Mouse (Mus musculus): Measurements from ENCODE around the gene Plxnb1. TPM values are rescaled to one million over a fixed set of nuclear protein-coding genes. Genes with fewer than 3 reads are reported as not detected.

The Plxnb1 gene
- polyA plus RNA-seq, 1 experiment: not detected

DNA sequence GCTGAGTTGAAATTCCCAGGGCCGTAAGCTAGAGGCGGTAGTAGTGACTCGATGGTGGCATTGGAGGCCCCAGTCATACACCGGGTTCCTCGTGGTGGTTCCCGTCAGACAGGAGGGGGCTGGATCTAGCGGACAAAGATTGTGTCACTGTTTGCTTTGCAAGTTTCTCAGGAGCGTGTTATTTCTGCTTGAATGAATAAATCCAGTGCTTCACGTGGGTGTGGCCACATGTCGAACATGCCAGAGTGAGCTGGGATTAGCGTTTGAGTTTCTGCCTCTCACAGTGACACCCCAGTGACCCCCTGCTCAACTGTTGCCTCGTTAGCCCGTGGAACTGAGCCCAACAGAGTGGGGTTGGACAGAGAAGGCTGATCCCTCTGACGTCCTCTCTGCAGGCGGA, 4.7 kb upstream of the Plxnb1 start:
- Histone ChIP-seq H3K4me3 (ENCODE audit: insufficient read depth, low read depth, low read length) (no peak overlapping the region), H3K4me1 (ENCODE audit: control insufficient read depth, insufficient read depth, insufficient read length, low read length) (no peaks in the 10 kb centered on the region; the same call in 1 of the 2 replicates), H3K27ac (replicated peaks; ENCODE audit: low read depth, low read length) (no peak overlapping the region)

DNA sequence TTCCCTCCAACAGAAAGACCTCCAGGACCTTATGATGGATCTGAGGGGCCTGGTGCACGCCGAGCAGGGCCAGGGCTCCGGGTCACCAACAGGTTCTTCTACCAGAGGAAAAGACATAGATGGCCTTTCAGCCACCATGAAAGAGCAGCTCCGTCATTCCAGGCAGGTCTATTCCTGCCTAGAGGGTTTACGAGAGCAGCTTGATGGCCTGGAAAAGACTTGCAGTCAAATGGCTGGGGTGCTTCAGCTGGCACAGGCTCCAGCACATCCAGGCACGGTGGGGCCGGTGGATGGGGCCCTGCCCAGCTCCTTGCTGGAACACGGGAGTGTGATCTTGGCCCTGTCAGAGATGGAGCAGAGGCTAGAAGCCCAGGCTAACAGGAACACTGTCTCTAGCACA, 3.4 kb upstream of the Plxnb1 start:
- no peak overlapping the region for H3K4me3 ChIP-seq (ENCODE audit: insufficient read depth, low read depth, low read length)
- no peak overlapping the region for H3K27ac ChIP-seq (replicated peaks; ENCODE audit: low read depth, low read length)
- H3K4me1 ChIP-seq (ENCODE audit: control insufficient read depth, insufficient read depth, insufficient read length, low read length): no peaks in the 10 kb centered on the region; the same call in 1 of the 2 replicates

GRCm38 (mm10) chr9:109092799-109093198, 2.4 kb upstream of the Plxnb1 start:
- Histone ChIP-seq H3K4me3 (ENCODE audit: insufficient read depth, low read depth, low read length) (no peak overlapping the region), H3K27ac (replicated peaks; ENCODE audit: low read depth, low read length) (no peak overlapping the region), H3K4me1 (ENCODE audit: control insufficient read depth, insufficient read depth, insufficient read length, low read length) (no peaks in the 10 kb centered on the region)

DNA sequence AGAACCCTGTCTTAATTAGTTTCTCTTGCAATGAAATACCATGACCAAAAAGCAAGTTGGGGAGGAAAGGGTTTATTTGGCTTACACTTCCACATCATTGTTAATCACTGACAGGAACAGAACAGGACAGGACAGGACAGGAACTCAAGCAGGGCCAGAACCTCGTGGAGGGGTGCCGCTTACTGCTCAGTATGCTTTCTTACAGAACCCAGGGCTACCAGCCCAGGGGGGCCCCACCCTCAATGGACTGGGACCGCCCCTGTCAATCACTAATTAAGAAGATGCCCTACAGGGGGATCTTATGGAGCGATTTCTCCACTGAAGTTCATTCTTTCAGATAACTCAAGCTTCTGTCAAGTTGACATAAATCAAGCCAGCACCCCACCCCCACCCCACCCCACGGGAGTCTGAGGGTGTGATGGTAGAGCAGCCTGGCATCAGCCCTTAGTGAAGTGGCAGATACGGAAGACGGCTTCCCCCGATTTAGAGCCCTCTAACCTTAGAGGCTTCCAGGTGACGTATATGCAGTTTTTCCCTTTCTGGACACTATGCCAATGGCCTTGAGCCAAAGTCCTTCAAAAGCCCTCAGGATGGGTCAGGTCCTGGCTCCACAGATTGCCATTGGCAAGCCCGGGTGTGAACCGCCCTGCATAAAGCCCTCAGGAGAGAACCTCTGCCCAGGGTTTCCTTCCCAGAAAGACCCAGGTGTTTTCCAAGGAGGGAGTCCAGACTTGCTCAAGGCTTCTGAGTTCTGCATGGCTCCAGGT, 1.2 kb upstream of the Plxnb1 start:
- H3K4me3 ChIP-seq (ENCODE audit: insufficient read depth, low read depth, low read length): no peak overlapping the region
- no peak overlapping the region for H3K27ac ChIP-seq (replicated peaks; ENCODE audit: low read depth, low read length)
- H3K4me1 ChIP-seq (ENCODE audit: control insufficient read depth, insufficient read depth, insufficient read length, low read length): no peaks in the 10 kb centered on the region

DNA sequence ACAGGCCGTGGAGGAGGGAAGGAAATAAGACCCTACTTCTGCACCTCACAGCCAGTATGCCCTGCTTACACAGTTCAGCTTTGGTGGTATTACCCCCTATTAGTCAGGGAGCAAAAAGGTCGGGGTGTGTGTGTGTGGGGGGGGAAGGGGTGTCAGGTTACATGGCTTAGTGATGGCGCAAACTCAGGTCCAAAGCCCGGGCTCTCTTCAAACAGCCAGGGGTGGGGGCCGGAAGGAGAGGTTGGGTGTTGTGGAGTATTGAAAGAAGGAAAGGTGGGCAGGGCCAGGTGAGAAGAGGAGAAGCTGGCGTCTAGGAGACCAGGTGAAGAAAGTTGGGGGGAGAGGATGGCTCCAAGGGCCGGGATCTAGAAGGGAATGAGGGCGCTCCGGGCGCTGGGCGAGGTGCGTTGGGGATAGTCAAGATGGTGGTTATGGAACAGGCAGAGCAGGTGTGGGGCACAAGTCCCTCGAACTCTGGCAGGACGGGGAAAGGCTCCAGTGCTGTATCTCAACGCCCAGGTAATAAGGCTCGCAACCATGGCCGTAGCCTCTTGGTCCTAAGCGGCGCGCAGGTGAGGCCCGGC, 544 bp upstream of the Plxnb1 start:
- H3K4me1 ChIP-seq (ENCODE audit: control insufficient read depth, insufficient read depth, insufficient read length, low read length): no peaks in the 10 kb centered on the region
- no peak overlapping the region for H3K27ac ChIP-seq (replicated peaks; ENCODE audit: low read depth, low read length)
- peak overlapping the region; percentile 65 for H3K4me3 ChIP-seq (ENCODE audit: insufficient read depth, low read depth, low read length)

- Histone ChIP-seq H3K27ac (replicated peaks; ENCODE audit: low read depth, low read length) (no peak overlapping the region), H3K4me3 (ENCODE audit: insufficient read depth, low read depth, low read length) (peak overlapping the region; percentile 65)
Observed at GRCm38 (mm10) chr9:109096251-109096661, 1.1 kb downstream of the Plxnb1 start.

DNA sequence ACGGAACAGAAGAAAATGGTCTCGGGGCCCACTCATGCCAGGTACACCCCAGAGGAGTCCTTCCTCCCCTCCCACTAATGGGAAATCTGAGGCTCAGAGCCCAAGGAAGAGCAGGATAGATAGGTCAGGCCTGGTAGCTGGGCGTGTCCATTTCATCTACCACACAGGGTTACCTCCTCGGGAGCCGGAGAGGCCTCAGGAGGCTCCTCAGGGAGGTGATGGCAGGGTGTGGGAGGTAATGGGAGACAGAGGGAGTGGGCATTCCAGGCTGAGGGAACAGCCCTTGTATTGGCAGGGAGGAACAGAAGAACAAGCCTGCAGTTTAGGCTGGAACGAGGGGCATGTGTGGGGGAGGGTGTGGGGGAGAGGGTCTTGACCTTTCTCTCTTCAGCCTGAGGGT, 1.7 kb downstream of the Plxnb1 start:
- Histone ChIP-seq H3K4me3 (ENCODE audit: insufficient read depth, low read depth, low read length) (no peak overlapping the region; the same call in 1 of the 2 replicates), H3K4me1 (ENCODE audit: control insufficient read depth, insufficient read depth, insufficient read length, low read length) (no peaks in the 10 kb centered on the region), H3K27ac (replicated peaks; ENCODE audit: low read depth, low read length) (no peak overlapping the region)

More at GRCm38 (mm10) chr9:109096251-109096661, 1.1 kb downstream of the Plxnb1 start:
- H3K4me1 ChIP-seq (ENCODE audit: control insufficient read depth, insufficient read depth, insufficient read length, low read length): no peaks in the 10 kb centered on the region

DNA sequence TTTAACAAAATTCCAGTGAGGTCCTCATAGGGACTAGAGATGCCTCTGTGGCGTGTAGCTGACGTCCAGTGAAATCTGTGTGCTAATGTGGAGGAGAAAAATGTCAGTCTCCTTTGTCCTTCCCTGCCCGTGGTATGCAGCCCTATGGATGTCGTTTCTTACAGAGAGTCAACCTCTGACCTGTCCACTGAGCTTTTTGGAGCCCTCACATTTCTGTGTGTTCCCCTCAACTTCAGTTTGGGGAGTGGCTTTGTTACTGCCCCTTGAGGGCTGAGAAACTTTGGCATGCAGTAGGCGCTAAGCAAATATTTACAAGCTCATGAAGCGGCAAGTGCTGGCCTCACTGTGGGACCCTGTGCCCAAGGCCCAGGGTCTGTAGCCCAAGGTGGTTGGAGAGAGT, 2.1 kb downstream of the Plxnb1 start:
- no peak overlapping the region for H3K4me3 ChIP-seq (ENCODE audit: insufficient read depth, low read depth, low read length)
- no peak overlapping the region for H3K27ac ChIP-seq (replicated peaks; ENCODE audit: low read depth, low read length)
- H3K4me1 ChIP-seq (ENCODE audit: control insufficient read depth, insufficient read depth, insufficient read length, low read length): no peaks in the 10 kb centered on the region

DNA sequence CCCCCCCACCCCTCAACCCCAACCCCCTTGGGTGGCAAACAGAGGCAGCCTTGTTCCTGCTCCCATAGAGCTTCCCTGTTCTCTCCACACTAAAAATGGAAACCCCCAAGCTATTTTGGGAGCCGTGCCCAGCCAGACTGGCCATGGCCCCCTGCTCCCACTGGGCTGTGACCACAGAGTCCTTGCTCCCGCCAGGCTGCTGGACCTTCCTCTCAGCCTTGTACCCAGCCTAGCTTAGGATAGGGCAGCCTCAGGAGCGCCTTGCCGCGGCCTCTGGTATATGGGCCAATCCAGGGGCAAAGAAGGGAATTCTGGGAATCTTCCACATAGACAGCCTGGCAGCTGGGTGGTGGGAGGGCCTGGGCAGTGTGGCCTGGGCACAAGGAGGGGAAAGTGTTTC, 2.6 kb downstream of the Plxnb1 start:
- H3K4me1 ChIP-seq (ENCODE audit: control insufficient read depth, insufficient read depth, insufficient read length, low read length): no peaks in the 10 kb centered on the region
- no peak overlapping the region for H3K4me3 ChIP-seq (ENCODE audit: insufficient read depth, low read depth, low read length)
- no peak overlapping the region for H3K27ac ChIP-seq (replicated peaks; ENCODE audit: low read depth, low read length)

GRCm38 (mm10) chr9:109098366-109098765, 3.2 kb downstream of the Plxnb1 start:
- H3K27ac ChIP-seq (replicated peaks; ENCODE audit: low read depth, low read length): no peak overlapping the region
- no peaks in the 10 kb centered on the region for H3K4me1 ChIP-seq (ENCODE audit: control insufficient read depth, insufficient read depth, insufficient read length, low read length)
- no peak overlapping the region for H3K4me3 ChIP-seq (ENCODE audit: insufficient read depth, low read depth, low read length)

GRCm38 (mm10) chr9:109098969-109099368, 3.8 kb downstream of the Plxnb1 start:
- Histone ChIP-seq H3K4me1 (ENCODE audit: control insufficient read depth, insufficient read depth, insufficient read length, low read length) (no peaks in the 10 kb centered on the region), H3K4me3 (ENCODE audit: insufficient read depth, low read depth, low read length) (no peak overlapping the region), H3K27ac (replicated peaks; ENCODE audit: low read depth, low read length) (no peak overlapping the region)

- Histone ChIP-seq H3K4me1 (ENCODE audit: control insufficient read depth, insufficient read depth, insufficient read length, low read length) (no peaks in the 10 kb centered on the region), H3K27ac (replicated peaks; ENCODE audit: low read depth, low read length) (no peak overlapping the region), H3K4me3 (ENCODE audit: insufficient read depth, low read depth, low read length) (no peak overlapping the region)
Observed at GRCm38 (mm10) chr9:109100307-109100928, 5.2 kb downstream of the Plxnb1 start.

DNA sequence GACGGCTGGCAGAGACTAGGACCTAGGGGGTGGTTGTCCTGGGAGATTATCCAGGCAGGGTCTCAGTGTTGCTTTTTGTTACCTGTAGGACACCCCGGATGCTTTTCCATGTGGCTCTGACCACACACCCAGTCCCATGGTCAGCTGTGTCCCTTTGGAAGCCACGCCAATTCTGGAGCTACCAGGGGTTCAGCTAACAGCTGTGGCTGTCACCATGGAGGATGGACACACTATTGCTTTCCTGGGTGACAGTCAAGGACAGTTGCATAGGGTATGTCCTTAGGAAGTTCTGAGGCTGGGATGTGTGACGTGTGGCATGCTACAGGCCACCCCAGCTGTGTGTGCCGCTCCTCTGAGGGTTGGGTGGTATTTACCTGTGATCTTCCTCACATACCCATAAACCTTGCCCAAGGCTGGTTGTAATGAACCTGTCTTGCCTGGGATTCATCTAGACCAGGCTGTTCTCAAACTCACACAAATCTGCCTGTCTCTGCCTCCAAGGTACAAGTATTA, 6.8 kb downstream of the Plxnb1 start:
- Histone ChIP-seq H3K4me1 (ENCODE audit: control insufficient read depth, insufficient read depth, insufficient read length, low read length) (no peaks in the 10 kb centered on the region), H3K4me3 (ENCODE audit: insufficient read depth, low read depth, low read length) (no peak overlapping the region), H3K27ac (replicated peaks; ENCODE audit: low read depth, low read length) (no peak overlapping the region)

DNA sequence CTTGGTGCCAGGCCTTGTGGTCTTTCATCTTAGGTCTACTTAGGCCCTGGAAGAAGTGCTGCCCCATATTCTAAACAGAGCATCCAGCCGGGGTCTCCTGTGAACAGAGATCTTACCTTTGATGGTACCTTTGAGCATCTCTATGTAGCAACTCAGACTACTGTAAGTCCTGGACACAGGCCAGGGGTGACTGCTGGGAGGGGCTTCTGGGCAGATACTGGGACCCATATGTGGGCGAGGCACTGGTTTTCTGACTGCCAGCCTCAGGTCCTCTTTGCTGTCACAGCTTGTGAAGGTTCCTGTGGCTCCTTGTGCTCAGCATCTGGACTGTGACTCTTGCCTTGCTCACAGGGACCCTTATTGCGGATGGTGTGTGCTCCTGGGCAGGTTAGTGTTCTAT, 7.4 kb downstream of the Plxnb1 start:
- H3K27ac ChIP-seq (replicated peaks; ENCODE audit: low read depth, low read length): no peak overlapping the region
- H3K4me1 ChIP-seq (ENCODE audit: control insufficient read depth, insufficient read depth, insufficient read length, low read length): no peaks in the 10 kb centered on the region
- H3K4me3 ChIP-seq (ENCODE audit: insufficient read depth, low read depth, low read length): no peak overlapping the region

DNA sequence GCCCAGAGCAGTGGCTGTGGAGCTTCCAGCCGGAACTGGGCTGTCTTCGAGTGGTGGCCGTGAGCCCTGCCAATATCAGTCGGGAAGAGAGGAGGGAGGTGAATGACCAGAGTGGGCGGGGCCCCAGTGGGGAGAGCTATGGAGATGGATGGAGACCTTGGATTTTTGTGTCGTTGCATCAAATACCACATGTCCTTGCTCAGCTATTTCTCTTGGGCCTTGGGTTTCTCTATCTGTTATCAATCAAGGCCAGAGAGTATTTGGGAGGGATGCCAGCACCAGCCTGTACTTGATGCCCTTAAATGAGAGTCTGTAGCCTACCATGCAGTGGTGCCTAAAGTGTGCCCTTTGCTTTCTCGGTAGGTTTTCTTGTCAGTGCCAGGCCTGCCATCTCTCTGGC, 8.1 kb downstream of the Plxnb1 start:
- Histone ChIP-seq H3K4me1 (ENCODE audit: control insufficient read depth, insufficient read depth, insufficient read length, low read length) (no peaks in the 10 kb centered on the region), H3K4me3 (ENCODE audit: insufficient read depth, low read depth, low read length) (no peak overlapping the region), H3K27ac (replicated peaks; ENCODE audit: low read depth, low read length) (no peak overlapping the region)

Data from brown adipose tissue, adult 24 weeks (tissue).